Mouse (Mus musculus) hindbrain, postnatal 0 days (tissue): ENCODE data around the gene Hexb. TPM values are rescaled to one million over a fixed set of nuclear protein-coding genes. Genes with fewer than 3 reads are reported as not detected.

Source experiments
- ATAC-seq: fragments of 200-750 bp; cut with Nextera tagmentation; 2 replicates; pipeline ENCODE4 v1.8.0; 2017; ENCODE audit warnings: mild to moderate bottlenecking, moderate TSS enrichment, moderate library complexity
- DNase-seq: peaks from one replicate; pipeline ENCODE4 v3.0.0-alpha.2; 2015; ENCODE audit warnings: low spot score
- H3K27ac ChIP-seq: fragments of 300-500 bp; sonication (generic); 2 replicates; pipeline ENCODE4 v1.5.1; 2014; ENCODE audit warnings: mild to moderate bottlenecking
- H3K27me3 ChIP-seq: fragments of 300-500 bp; sonication (generic); 2 replicates; pipeline ENCODE4 v1.6.1; 2014; ENCODE audit warnings: low read length, mixed read lengths; ENCODE audit not compliant: insufficient read depth
- H3K36me3 ChIP-seq: fragments of 300-500 bp; sonication (generic); 2 replicates; pipeline ENCODE4 v1.6.1; 2014; ENCODE audit warnings: low read length, mixed read lengths; ENCODE audit not compliant: insufficient read depth
- H3K4me1 ChIP-seq: fragments of 300-500 bp; sonication (generic); 2 replicates; pipeline ENCODE4 v1.6.1; 2014; ENCODE audit warnings: antibody characterized with exemption, low read length, mixed read lengths; ENCODE audit not compliant: insufficient read depth
- H3K4me2 ChIP-seq: fragments of 300-500 bp; sonication (generic); 2 replicates; pipeline ENCODE4 v1.6.1; 2014; ENCODE audit warnings: low read depth, mild to moderate bottlenecking, low read length, moderate library complexity, mixed read lengths
- H3K4me3 ChIP-seq: fragments of 300-500 bp; sonication (generic); 2 replicates; pipeline ENCODE4 v1.5.1; 2014; ENCODE audit warnings: low read length
- H3K9ac ChIP-seq: fragments of 300-500 bp; sonication (generic); replicated peaks from 2 replicates; pipeline ENCODE4 v1.6.1; 2014; ENCODE audit warnings: mild to moderate bottlenecking, low read length, moderate library complexity, mixed read lengths
- H3K9me3 ChIP-seq: fragments of 300-500 bp; sonication (generic); 2 replicates; pipeline ENCODE4 v1.6.1; 2016; ENCODE audit warnings: low read length, mixed read lengths
- CTCF ChIP-seq: IDR thresholded peaks from 2 replicates; pipeline ENCODE4 v1.5.1; 2016; ENCODE audit warnings: antibody characterized with exemption, control low read depth, low read depth
- WGBS: fragments of 180-500 bp; shearing (Covaris S2); extraction: QIAGEN DNeasy Blood & Tissue Kit; methylation state at CpG from one replicate; pipeline ENCODE4 v1.1.7; 2014; 5-methylcytosine and 5-hydroxymethylcytosine counted together
- polyA plus RNA-seq: library from polyadenylated mRNA; unstranded; fragments of >200 nt; fragmentation: Nextera tagmentation; extraction: Ambion mirVana; gene quantifications from 2 replicates; pipeline ENCODE4 v1.2.1, GENCODE M21; 2015
- total RNA-seq: library from RNA; depleted of rRNA; stranded (reverse); fragments of >200 nt; gene quantifications from 2 replicates; pipeline ENCODE4 v1.2.3, GENCODE M21; 2014

Hexb gene
- total and polyA plus RNA-seq, 2 experiments from 2014 or later: 65.4 to 66.4 TPM

- TF ChIP-seq CTCF: no peak
- Histone ChIP-seq H3K36me3 (no peaks in the 10 kb centered on the region), H3K4me2 (no peak overlapping the region), H3K27me3 (no peaks in the 10 kb centered on the region), H3K27ac (no peak overlapping the region), H3K4me3 (no peak overlapping the region), H3K9me3 (no peaks in the 10 kb centered on the region), H3K4me1 (no peaks in the 10 kb centered on the region), H3K9ac (no peak overlapping the region)
- ATAC-seq (no peak), DNase-seq (no peak)
- 95% methylated on average over 3 of the region's 3 CpGs for WGBS
Measured at GRCm38 (mm10) chr13:97227795-97228194, 29.6 kb upstream of the Hexb start.

DNA sequence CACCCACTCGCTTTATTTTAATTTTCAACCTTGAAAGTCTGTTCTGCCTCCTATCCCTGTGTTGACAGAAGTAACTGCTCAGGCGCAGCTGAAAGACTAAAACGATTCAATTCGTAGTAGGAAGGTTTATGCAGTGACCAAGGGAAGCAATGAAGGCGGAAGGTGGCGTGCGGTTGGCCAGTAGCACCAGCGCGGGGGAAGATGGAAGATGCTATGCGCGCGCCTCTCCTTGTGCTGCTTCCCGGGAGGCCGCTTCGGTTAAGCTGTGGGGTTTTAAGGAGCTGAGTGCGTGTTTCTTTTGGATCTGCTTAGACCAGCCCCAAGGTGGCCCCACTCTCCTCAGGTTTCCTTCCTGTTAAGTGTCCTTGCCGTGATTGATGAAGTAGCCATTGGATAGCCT, 27.0 kb upstream of the Hexb start:
- 81% methylated on average over 17 of the region's 17 CpGs for WGBS
- Histone ChIP-seq H3K36me3 (no peaks in the 10 kb centered on the region), H3K9me3 (no peaks in the 10 kb centered on the region), H3K4me3 (no peak overlapping the region), H3K4me1 (no peaks in the 10 kb centered on the region), H3K9ac (no peak overlapping the region), H3K27me3 (no peaks in the 10 kb centered on the region), H3K27ac (no peak overlapping the region), H3K4me2 (no peak overlapping the region)
- DNase-seq (no peak), ATAC-seq (no peak)
- TF ChIP-seq CTCF: no peak

GRCm38 (mm10) chr13:97224341-97224982, 26.3 kb upstream of the Hexb start:
- no peaks in the 10 kb centered on the region for H3K27me3 ChIP-seq
- ATAC-seq (no peak), DNase-seq (no peak)
- H3K36me3 ChIP-seq: no peaks in the 10 kb centered on the region
- no peak overlapping the region for H3K4me2 ChIP-seq
- no peak overlapping the region for H3K27ac ChIP-seq
- no peaks in the 10 kb centered on the region for H3K9me3 ChIP-seq
- H3K9ac ChIP-seq: no peak overlapping the region
- H3K4me1 ChIP-seq: no peaks in the 10 kb centered on the region
- TF ChIP-seq CTCF: no peak
- 80% methylated on average over 10 of the region's 10 CpGs for WGBS
- no peak overlapping the region for H3K4me3 ChIP-seq

GRCm38 (mm10) chr13:97223856-97224255, 25.7 kb upstream of the Hexb start:
- no peak for ATAC-seq

GRCm38 (mm10) chr13:97220022-97220421, 21.9 kb upstream of the Hexb start:
- Histone ChIP-seq H3K36me3 (no peaks in the 10 kb centered on the region), H3K4me2 (no peak overlapping the region), H3K27ac (no peak overlapping the region), H3K27me3 (no peaks in the 10 kb centered on the region), H3K9me3 (no peaks in the 10 kb centered on the region), H3K4me1 (no peaks in the 10 kb centered on the region), H3K9ac (no peak overlapping the region), H3K4me3 (no peak overlapping the region)
- 92% methylated on average over 3 of the region's 3 CpGs for WGBS
- no peak for DNase-seq
- ATAC-seq: no peak
- no peak for TF ChIP-seq CTCF

More at GRCm38 (mm10) chr13:97223856-97224255, 25.7 kb upstream of the Hexb start:
- no peak overlapping the region for H3K27ac ChIP-seq
- DNase-seq: no peak
- no peak for TF ChIP-seq CTCF
- H3K9me3 ChIP-seq: no peaks in the 10 kb centered on the region
- H3K4me3 ChIP-seq: no peak overlapping the region
- no peaks in the 10 kb centered on the region for H3K27me3 ChIP-seq
- no peaks in the 10 kb centered on the region for H3K36me3 ChIP-seq
- no peak overlapping the region for H3K9ac ChIP-seq
- 82% methylated on average over 8 of the region's 8 CpGs for WGBS
- no peak overlapping the region for H3K4me2 ChIP-seq
- no peaks in the 10 kb centered on the region for H3K4me1 ChIP-seq

DNA sequence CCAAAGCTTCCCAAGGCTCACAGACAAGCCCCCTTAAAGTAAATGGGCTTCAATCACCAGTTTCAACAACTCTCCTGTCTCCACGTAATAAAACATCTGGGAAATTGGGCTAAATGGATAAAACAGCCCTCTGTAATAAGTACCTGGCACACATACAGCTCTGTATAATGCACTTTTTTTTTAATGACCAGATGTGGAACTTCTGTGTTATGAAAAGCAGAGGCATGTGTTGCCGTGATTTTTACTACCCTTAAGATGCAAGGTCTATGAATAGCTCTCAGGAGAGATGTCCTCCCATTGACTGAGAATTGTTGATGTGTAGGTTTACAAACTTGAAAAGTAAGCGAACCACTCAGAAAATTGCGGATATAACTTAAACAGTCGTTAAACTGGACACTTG, 18.0 kb upstream of the Hexb start:
- no peak overlapping the region for H3K4me2 ChIP-seq
- H3K9ac ChIP-seq: no peak overlapping the region
- H3K9me3 ChIP-seq: no peaks in the 10 kb centered on the region
- no peaks in the 10 kb centered on the region for H3K36me3 ChIP-seq
- no peak for TF ChIP-seq CTCF
- WGBS: 84% methylated on average over 5 of the region's 5 CpGs
- ATAC-seq (no peak), DNase-seq (no peak)
- no peaks in the 10 kb centered on the region for H3K27me3 ChIP-seq
- H3K4me3 ChIP-seq: no peak overlapping the region
- no peaks in the 10 kb centered on the region for H3K4me1 ChIP-seq
- H3K27ac ChIP-seq: no peak overlapping the region

- Histone ChIP-seq H3K4me2 (no peak overlapping the region), H3K36me3 (no peaks in the 10 kb centered on the region), H3K9ac (no peak overlapping the region), H3K9me3 (no peaks in the 10 kb centered on the region), H3K4me3 (no peak overlapping the region), H3K27me3 (no peaks in the 10 kb centered on the region), H3K4me1 (no peaks in the 10 kb centered on the region), H3K27ac (no peak overlapping the region)
- ATAC-seq: no peak
- 37% methylated on average over 4 of the region's 4 CpGs for WGBS
- DNase-seq: no peak
- TF ChIP-seq CTCF: no peak
Measured at GRCm38 (mm10) chr13:97215563-97215962, 17.4 kb upstream of the Hexb start.
